Mouse (Mus musculus): ENCODE results near the gene Slc7a1. TPM values are rescaled to one million over a fixed set of nuclear protein-coding genes. Genes with fewer than 3 reads are reported as not detected.

Slc7a1 gene
- total and polyA plus RNA-seq, 3 experiments: 64.1 to 133 (median 80.9) TPM

GRCm38 (mm10) chr5:148363441-148364113 is 36.1 kb downstream of the Slc7a1 start:
- TF ChIP-seq MXI1 (IDR thresholded peaks at IDR 0.05; ENCODE audit: low read depth, low read length) (peak; percentile 27; the same call in 1 of the 2 replicates), E2F4 (IDR thresholded peaks at IDR 0.05; ENCODE audit: borderline replicate concordance, low read depth, low read length) (no peak), KAT2A (conservative IDR thresholded peaks at IDR 0.05; ENCODE audit: low read depth, low read length) (no peak)
- Histone ChIP-seq H3K9ac (ENCODE audit: control insufficient read depth, low read depth, low read length, poor library complexity, severe bottlenecking) (no peak overlapping the region), H3K4me3 (ENCODE audit: control insufficient read depth in 1 of 2, insufficient read depth in 1 of 2, low read depth in 2 of 2, low read length in 2 of 2) (no peak overlapping the region), H3K36me3 (ENCODE audit: control insufficient read depth in 1 of 2, insufficient read depth in 2 of 2, low read length in 2 of 2) (peaks cover 25 to 50% of the 10 kb centered on the region in 2 experiments), H3K27me3 (ENCODE audit: control insufficient read depth in 1 of 2, insufficient read depth in 2 of 2, low read length in 2 of 2) (no peaks in the 10 kb centered on the region), H3K27ac (ENCODE audit: control insufficient read depth, low read depth, low read length) (no peak overlapping the region), H3K9me3 (replicated peaks; ENCODE audit: insufficient read depth, low read length) (no peaks in the 10 kb centered on the region), H3K79me2 (ENCODE audit: control insufficient read depth, insufficient read depth, low read length, poor library complexity) (peaks cover 45% of the 10 kb centered on the region), H3K4me1 (ENCODE audit: control insufficient read depth in 1 of 2, insufficient read depth in 2 of 2, low read length in 2 of 2) (peaks cover 0 to 30% of the 10 kb centered on the region in 2 experiments)
- DNase-seq (ENCODE audit: low read depth, low spot score): no peak

GRCm38 (mm10) chr5:148362296-148362695 is 37.4 kb downstream of the Slc7a1 start:
- no peaks in the 10 kb centered on the region for H3K9me3 ChIP-seq (replicated peaks; ENCODE audit: insufficient read depth, low read length)
- TF ChIP-seq ETS1 (IDR thresholded peaks at IDR 0.05; ENCODE audit: low read depth, low read length) (no peak), ZMIZ1 (IDR thresholded peaks at IDR 0.05; ENCODE audit: low read depth, low read length) (no peak), MAFK (IDR thresholded peaks at IDR 0.05; ENCODE audit: borderline replicate concordance, low read depth, low read length) (no peak), GABPA (IDR thresholded peaks at IDR 0.05; ENCODE audit: low read depth, low read length) (no peak), RCOR1 (IDR thresholded peaks at IDR 0.05; ENCODE audit: low read depth, low read length) (no peak), ZNF384 (IDR thresholded peaks at IDR 0.05; ENCODE audit: low read depth, low read length) (no peak), CHD1 (IDR thresholded peaks at IDR 0.05; ENCODE audit: low read depth, low read length) (no peak), USF2 (IDR thresholded peaks at IDR 0.05; ENCODE audit: borderline replicate concordance in 1 of 2, insufficient read depth in 1 of 2, low read depth in 1 of 2, low read length in 2 of 2) (no peak), MEF2A (IDR thresholded peaks at IDR 0.05; ENCODE audit: extremely low read depth, insufficient replicate concordance, low read depth, low read length, poor library complexity, severe bottlenecking) (no peak)
- H3K4me1 ChIP-seq (ENCODE audit: control insufficient read depth in 1 of 2, insufficient read depth in 2 of 2, low read length in 2 of 2): peaks cover 0 to 23% of the 10 kb centered on the region in 2 experiments
- H3K4me3 ChIP-seq (ENCODE audit: control insufficient read depth in 1 of 2, insufficient read depth in 1 of 2, low read depth in 2 of 2, low read length in 2 of 2): no peak overlapping the region
- H3K27me3 ChIP-seq (ENCODE audit: control insufficient read depth in 1 of 2, insufficient read depth in 2 of 2, low read length in 2 of 2): no peaks in the 10 kb centered on the region
- H3K27ac ChIP-seq (ENCODE audit: control insufficient read depth, low read depth, low read length): no peak overlapping the region
- H3K36me3 ChIP-seq (ENCODE audit: control insufficient read depth in 1 of 2, insufficient read depth in 2 of 2, low read length in 2 of 2): peaks cover 25 to 58% of the 10 kb centered on the region in 2 experiments
- peaks cover 42% of the 10 kb centered on the region for H3K79me2 ChIP-seq (ENCODE audit: control insufficient read depth, insufficient read depth, low read length, poor library complexity)
- no peak for DNase-seq (ENCODE audit: low read depth, low spot score)
- no peak overlapping the region for H3K9ac ChIP-seq (ENCODE audit: control insufficient read depth, low read depth, low read length, poor library complexity, severe bottlenecking)

DNA sequence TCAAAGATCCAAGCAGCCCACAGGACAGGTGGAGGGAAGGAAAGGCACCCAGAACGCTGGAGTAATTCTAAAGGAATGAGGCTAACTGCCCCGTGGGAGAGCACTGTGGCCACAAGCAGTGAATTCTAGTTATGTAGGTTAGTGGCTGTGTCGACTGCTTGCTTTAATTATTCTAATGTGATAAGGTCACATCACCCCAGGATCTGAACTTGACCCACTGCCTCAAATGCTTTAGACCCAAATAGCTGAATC is 38.0 kb downstream of the Slc7a1 start:
- Histone ChIP-seq H3K9me3 (replicated peaks; ENCODE audit: insufficient read depth, low read length) (no peaks in the 10 kb centered on the region), H3K36me3 (ENCODE audit: control insufficient read depth in 1 of 2, insufficient read depth in 2 of 2, low read length in 2 of 2) (peaks cover 25 to 54% of the 10 kb centered on the region in 2 experiments), H3K4me3 (ENCODE audit: control insufficient read depth in 1 of 2, insufficient read depth in 1 of 2, low read depth in 2 of 2, low read length in 2 of 2) (no peak overlapping the region), H3K27ac (ENCODE audit: control insufficient read depth, low read depth, low read length) (no peak overlapping the region), H3K27me3 (ENCODE audit: control insufficient read depth in 1 of 2, insufficient read depth in 2 of 2, low read length in 2 of 2) (no peaks in the 10 kb centered on the region), H3K79me2 (ENCODE audit: control insufficient read depth, insufficient read depth, low read length, poor library complexity) (peaks cover 40% of the 10 kb centered on the region), H3K9ac (ENCODE audit: control insufficient read depth, low read depth, low read length, poor library complexity, severe bottlenecking) (no peak overlapping the region), H3K4me1 (ENCODE audit: control insufficient read depth in 1 of 2, insufficient read depth in 2 of 2, low read length in 2 of 2) (peaks cover 0 to 23% of the 10 kb centered on the region in 2 experiments)
- DNase-seq (ENCODE audit: low read depth, low spot score): no peak
- no peak for TF ChIP-seq POLR2A (IDR thresholded peaks at IDR 0.05; ENCODE audit: control insufficient read depth in 1 of 2, insufficient read depth in 1 of 2, low read depth in 1 of 2, low read length in 2 of 2, poor library complexity in 1 of 2)
- TF ChIP-seq CHD1 (IDR thresholded peaks at IDR 0.05; ENCODE audit: low read depth, low read length): no peak

Measured in MEL (cell line).